Mouse (Mus musculus) C2C12 (cell line): ENCODE results near the gene Olfr681. TPM values are rescaled to one million over a fixed set of nuclear protein-coding genes. Genes with fewer than 3 reads are reported as not detected.

Source experiments
- H3K27me3 ChIP-seq: one replicate; pipeline ENCODE4 v1.6.1; 2011; ENCODE audit not compliant: control insufficient read depth, insufficient read depth, insufficient read length
- H3K36me3 ChIP-seq: one replicate; pipeline ENCODE4 v1.6.1; 2011; ENCODE audit not compliant: control insufficient read depth, insufficient read depth
- H3K4me3 ChIP-seq: one replicate; pipeline ENCODE4 v1.5.1; 2011; ENCODE audit warnings: mild to moderate bottlenecking, control low read depth; ENCODE audit not compliant: poor library complexity, insufficient read depth, severe bottlenecking
- H3K79me2 ChIP-seq: one replicate; pipeline ENCODE4 v1.6.1; 2011; ENCODE audit not compliant: control insufficient read depth, insufficient read depth
- H3K79me3 ChIP-seq: one replicate; pipeline ENCODE4 v1.6.1; 2011; ENCODE audit warnings: low read depth, control low read depth
- H3ac ChIP-seq: one replicate; pipeline ENCODE3; 2011; ENCODE audit warnings: low read depth; ENCODE audit not compliant: control insufficient read depth, insufficient read length
- CEBPB ChIP-seq: IDR thresholded peaks from one replicate; pipeline ENCODE4 v1.6.1; 2011; ENCODE audit warnings: low read depth, mild to moderate bottlenecking, control low read depth, moderate library complexity
- CTCF ChIP-seq: IDR thresholded peaks from one replicate; pipeline ENCODE4 v1.5.1; 2011; ENCODE audit not compliant: control insufficient read depth, insufficient read depth, insufficient read length
- FOSL1 ChIP-seq: IDR thresholded peaks from one replicate; pipeline ENCODE4 v1.8.0; 2011; ENCODE audit warnings: mild to moderate bottlenecking, low read length; ENCODE audit not compliant: poor library complexity, insufficient read depth, severe bottlenecking
- MAX ChIP-seq: IDR thresholded peaks from one replicate; pipeline ENCODE4 v1.6.1; 2011; ENCODE audit warnings: mild to moderate bottlenecking, control low read depth
- MYOD1 ChIP-seq: IDR thresholded peaks from one replicate; pipeline ENCODE4 v1.6.1; 2011; ENCODE audit warnings: low read depth; ENCODE audit not compliant: control insufficient read depth, insufficient read length
- MYOG ChIP-seq: IDR thresholded peaks from one replicate; pipeline ENCODE4 v1.6.1; 2011; ENCODE audit not compliant: control insufficient read depth, insufficient read length; ENCODE audit errors: extremely low read depth
- USF1 ChIP-seq: IDR thresholded peaks from one replicate; pipeline ENCODE4 v1.6.1; 2011; ENCODE audit warnings: low read depth, mild to moderate bottlenecking, control low read depth, moderate library complexity
- polyA plus RNA-seq: library from polyadenylated mRNA; unstranded; fragments of >200 nt; fragmentation: generic; extraction: Trizol; gene quantifications from one replicate; pipeline ENCODE4 v1.2.1, GENCODE M21; 2012; ENCODE audit warnings: missing spikeins

The Olfr681 gene
- polyA plus RNA-seq, 1 experiment: not detected

GRCm38 (mm10) chr7:105170773-105171172 is 54.1 kb downstream of the Olfr681 start:
- no peak overlapping the region for H3K4me3 ChIP-seq
- H3K79me3 ChIP-seq: no peaks in the 10 kb centered on the region
- no peak overlapping the region for H3ac ChIP-seq
- TF ChIP-seq FOSL1 (no peak), MYOG (no peak), MYOD1 (no peak), CTCF (no peak), USF1 (no peak), MAX (no peak), CEBPB (no peak)
- no peaks in the 10 kb centered on the region for H3K36me3 ChIP-seq
- no peaks in the 10 kb centered on the region for H3K79me2 ChIP-seq
- H3K27me3 ChIP-seq: no peaks in the 10 kb centered on the region

Other genes with a start within 250 kb of the Olfr681 start
- gene Olfr665, start 238.8 kb upstream of the Olfr681 start, polyA plus RNA-seq: not detected
- not detected for gene Olfr666, start 220.9 kb upstream of the Olfr681 start, polyA plus RNA-seq
- not detected for gene Olfr667, start 195.4 kb upstream of the Olfr681 start, polyA plus RNA-seq
- not detected for gene Olfr668, start 188.8 kb upstream of the Olfr681 start, polyA plus RNA-seq
- not detected for gene Olfr669, start 182.6 kb upstream of the Olfr681 start, polyA plus RNA-seq
- gene Olfr670, start 154.2 kb upstream of the Olfr681 start, polyA plus RNA-seq: not detected
- not detected for gene Olfr671, start 137.7 kb upstream of the Olfr681 start, polyA plus RNA-seq
- not detected for gene Olfr672, start 114.8 kb upstream of the Olfr681 start, polyA plus RNA-seq
- gene Olfr675, start 88.4 kb upstream of the Olfr681 start, polyA plus RNA-seq: not detected
- not detected for gene Olfr676, start 84.1 kb upstream of the Olfr681 start, polyA plus RNA-seq
- not detected for gene Olfr677, start 65.5 kb upstream of the Olfr681 start, polyA plus RNA-seq
- gene Olfr678, start 52.4 kb upstream of the Olfr681 start, polyA plus RNA-seq: not detected
- gene Olfr679, start 35.6 kb upstream of the Olfr681 start, polyA plus RNA-seq: not detected
- gene Olfr680-ps1, start 24.0 kb upstream of the Olfr681 start, polyA plus RNA-seq: not detected
- not detected for gene Olfr683, start 30.2 kb downstream of the Olfr681 start, polyA plus RNA-seq
- gene Olfr684, start 46.8 kb downstream of the Olfr681 start, polyA plus RNA-seq: not detected
- gene Olfr685, start 69.2 kb downstream of the Olfr681 start, polyA plus RNA-seq: not detected
- not detected for gene Olfr686, start 90.6 kb downstream of the Olfr681 start, polyA plus RNA-seq
- not detected for gene Olfr688, start 171.3 kb downstream of the Olfr681 start, polyA plus RNA-seq
- gene Olfr689, start 194.3 kb downstream of the Olfr681 start, polyA plus RNA-seq: not detected
- not detected for gene Olfr690, start 217.3 kb downstream of the Olfr681 start, polyA plus RNA-seq
- not detected for gene Olfr691, start 225.4 kb downstream of the Olfr681 start, polyA plus RNA-seq